Mouse (Mus musculus): ENCODE measurements around the gene Fosl1. TPM values are rescaled to one million over a fixed set of nuclear protein-coding genes. Genes with fewer than 3 reads are reported as not detected.
A peak's percentile ranks its signal among the peaks of the same experiment; 100 is the strongest.

Gene Fosl1
- polyA plus RNA-seq, 1 experiment from 2014 or later = not detected

GRCm38 (mm10) chr19:5408057-5409001, 39.0 kb upstream of the Fosl1 start:
- Histone ChIP-seq H3K27me3 (replicated peaks; ENCODE audit: insufficient read depth, low read length) (no peaks in the 10 kb centered on the region), H3K36me3 (ENCODE audit: insufficient read depth, low read length) (no peaks in the 10 kb centered on the region), H3K27ac (ENCODE audit: low read length) (peak overlapping the region; percentile 99), H3K4me3 (ENCODE audit: low read depth, low read length) (no peak overlapping the region), H3K9ac (replicated peaks; ENCODE audit: low read depth) (no peak overlapping the region), H3K4me1 (ENCODE audit: insufficient read depth, low read depth, low read length) (no peaks in the 10 kb centered on the region), H3K9me3 (ENCODE audit: low read length) (no peaks in the 10 kb centered on the region), H3K4me2 (replicated peaks; ENCODE audit: low read depth, low read length) (no peak overlapping the region)
- no peak for TF ChIP-seq CTCF (IDR thresholded peaks at IDR 0.05)
- peak; percentile 57; the same call in 1 of the 2 replicates for TF ChIP-seq EP300 (IDR thresholded peaks at IDR 0.05)
- peak; percentile 43 for ATAC-seq
- peak; percentile 92 for DNase-seq (ENCODE audit: low spot score)
- WGBS = 58% methylated on average over 13 of the region's 13 CpGs

GRCm38 (mm10) chr19:5409068-5409467, 38.3 kb upstream of the Fosl1 start:
- H3K27ac ChIP-seq (ENCODE audit: low read length) = peak overlapping the region; percentile 99
- no peaks in the 10 kb centered on the region for H3K27me3 ChIP-seq (replicated peaks; ENCODE audit: insufficient read depth, low read length)
- 71% methylated on average over 5 of the region's 5 CpGs for WGBS
- no peaks in the 10 kb centered on the region for H3K9me3 ChIP-seq (ENCODE audit: low read length)
- ATAC-seq = peak; percentile 26
- no peaks in the 10 kb centered on the region for H3K36me3 ChIP-seq (ENCODE audit: insufficient read depth, low read length)
- no peak overlapping the region for H3K4me2 ChIP-seq (replicated peaks; ENCODE audit: low read depth, low read length)
- 0 out of 2 replicates have a peak, but pooled peaks cover 5% of the 10 kb centered on the region for H3K4me1 ChIP-seq (ENCODE audit: insufficient read depth, low read depth, low read length)
- no peak overlapping the region for H3K9ac ChIP-seq (replicated peaks; ENCODE audit: low read depth)
- peak; percentile 79 for DNase-seq (ENCODE audit: low spot score)
- TF ChIP-seq EP300 (IDR thresholded peaks at IDR 0.05) (no peak), CTCF (IDR thresholded peaks at IDR 0.05) (no peak)
- no peak overlapping the region for H3K4me3 ChIP-seq (ENCODE audit: low read depth, low read length)

GRCm38 (mm10) chr19:5410641-5411040, 36.7 kb upstream of the Fosl1 start:
- peak overlapping the region; percentile 51; the same call in 1 of the 2 replicates for H3K27ac ChIP-seq (ENCODE audit: low read length)
- DNase-seq (ENCODE audit: low spot score) = no peak
- no peaks in the 10 kb centered on the region for H3K27me3 ChIP-seq (replicated peaks; ENCODE audit: insufficient read depth, low read length)
- no peak overlapping the region for H3K9ac ChIP-seq (replicated peaks; ENCODE audit: low read depth)
- no peak for TF ChIP-seq CTCF (IDR thresholded peaks at IDR 0.05)
- TF ChIP-seq EP300 (IDR thresholded peaks at IDR 0.05) = no peak
- ATAC-seq = no peak
- H3K4me3 ChIP-seq (ENCODE audit: low read depth, low read length) = no peak overlapping the region
- 0 out of 2 replicates have a peak, but pooled peaks cover 9% of the 10 kb centered on the region for H3K4me1 ChIP-seq (ENCODE audit: insufficient read depth, low read depth, low read length)
- WGBS = 64% methylated on average over 5 of the region's 5 CpGs
- no peak overlapping the region for H3K4me2 ChIP-seq (replicated peaks; ENCODE audit: low read depth, low read length)
- no peaks in the 10 kb centered on the region for H3K9me3 ChIP-seq (ENCODE audit: low read length)
- no peaks in the 10 kb centered on the region for H3K36me3 ChIP-seq (ENCODE audit: insufficient read depth, low read length)

GRCm38 (mm10) chr19:5411961-5412360, 35.4 kb upstream of the Fosl1 start:
- ATAC-seq (no peak), DNase-seq (ENCODE audit: low spot score) (no peak)
- Histone ChIP-seq H3K9me3 (ENCODE audit: low read length) (no peaks in the 10 kb centered on the region), H3K27ac (ENCODE audit: low read length) (no peak overlapping the region), H3K36me3 (ENCODE audit: insufficient read depth, low read length) (no peaks in the 10 kb centered on the region), H3K4me1 (ENCODE audit: insufficient read depth, low read depth, low read length) (0 out of 2 replicates have a peak, but pooled peaks cover 9% of the 10 kb centered on the region), H3K4me2 (replicated peaks; ENCODE audit: low read depth, low read length) (no peak overlapping the region), H3K4me3 (ENCODE audit: low read depth, low read length) (no peak overlapping the region), H3K9ac (replicated peaks; ENCODE audit: low read depth) (no peak overlapping the region), H3K27me3 (replicated peaks; ENCODE audit: insufficient read depth, low read length) (no peaks in the 10 kb centered on the region)
- 49% methylated on average over 5 of the region's 5 CpGs for WGBS
- TF ChIP-seq EP300 (IDR thresholded peaks at IDR 0.05) (no peak), CTCF (IDR thresholded peaks at IDR 0.05) (no peak)

GRCm38 (mm10) chr19:5413840-5414239, 33.5 kb upstream of the Fosl1 start:
- Histone ChIP-seq H3K27me3 (replicated peaks; ENCODE audit: insufficient read depth, low read length) (no peaks in the 10 kb centered on the region), H3K9me3 (ENCODE audit: low read length) (no peaks in the 10 kb centered on the region), H3K4me3 (ENCODE audit: low read depth, low read length) (no peak overlapping the region), H3K9ac (replicated peaks; ENCODE audit: low read depth) (no peak overlapping the region), H3K4me2 (replicated peaks; ENCODE audit: low read depth, low read length) (no peak overlapping the region), H3K4me1 (ENCODE audit: insufficient read depth, low read depth, low read length) (0 out of 2 replicates have a peak, but pooled peaks cover 9% of the 10 kb centered on the region), H3K27ac (ENCODE audit: low read length) (peak overlapping the region; percentile 77), H3K36me3 (ENCODE audit: insufficient read depth, low read length) (0 out of 2 replicates have a peak, but pooled peaks cover 6% of the 10 kb centered on the region)
- ATAC-seq = no peak
- TF ChIP-seq EP300 (IDR thresholded peaks at IDR 0.05) = no peak
- TF ChIP-seq CTCF (IDR thresholded peaks at IDR 0.05) = no peak
- DNase-seq (ENCODE audit: low spot score) = no peak
- WGBS = 77% methylated on average over 4 of the region's 4 CpGs

GRCm38 (mm10) chr19:5414534-5414957, 32.8 kb upstream of the Fosl1 start:
- peak; percentile 86 for ATAC-seq
- 23% methylated on average over 2 of the region's 2 CpGs for WGBS

More at GRCm38 (mm10) chr19:5414534-5414957, 32.8 kb upstream of the Fosl1 start:
- Histone ChIP-seq H3K9ac (replicated peaks; ENCODE audit: low read depth) (no peak overlapping the region), H3K4me2 (replicated peaks; ENCODE audit: low read depth, low read length) (no peak overlapping the region), H3K4me1 (ENCODE audit: insufficient read depth, low read depth, low read length) (0 out of 2 replicates have a peak, but pooled peaks cover 9% of the 10 kb centered on the region), H3K27me3 (replicated peaks; ENCODE audit: insufficient read depth, low read length) (no peaks in the 10 kb centered on the region), H3K4me3 (ENCODE audit: low read depth, low read length) (no peak overlapping the region), H3K27ac (ENCODE audit: low read length) (peak overlapping the region; percentile 77), H3K36me3 (ENCODE audit: insufficient read depth, low read length) (0 out of 2 replicates have a peak, but pooled peaks cover 6% of the 10 kb centered on the region), H3K9me3 (ENCODE audit: low read length) (no peaks in the 10 kb centered on the region)
- TF ChIP-seq CTCF (IDR thresholded peaks at IDR 0.05) (no peak), EP300 (IDR thresholded peaks at IDR 0.05) (peak; percentile 95)
- peak; percentile 94 for DNase-seq (ENCODE audit: low spot score)

Measured in lung, postnatal 0 days (tissue).